Mouse (Mus musculus): ENCODE measurements around the gene Banf1. TPM values are rescaled to one million over a fixed set of nuclear protein-coding genes. Genes with fewer than 3 reads are reported as not detected.

The Banf1 gene
- total and polyA plus RNA-seq, 2 experiments from 2014 or later, result 120 to 340 TPM

DNA sequence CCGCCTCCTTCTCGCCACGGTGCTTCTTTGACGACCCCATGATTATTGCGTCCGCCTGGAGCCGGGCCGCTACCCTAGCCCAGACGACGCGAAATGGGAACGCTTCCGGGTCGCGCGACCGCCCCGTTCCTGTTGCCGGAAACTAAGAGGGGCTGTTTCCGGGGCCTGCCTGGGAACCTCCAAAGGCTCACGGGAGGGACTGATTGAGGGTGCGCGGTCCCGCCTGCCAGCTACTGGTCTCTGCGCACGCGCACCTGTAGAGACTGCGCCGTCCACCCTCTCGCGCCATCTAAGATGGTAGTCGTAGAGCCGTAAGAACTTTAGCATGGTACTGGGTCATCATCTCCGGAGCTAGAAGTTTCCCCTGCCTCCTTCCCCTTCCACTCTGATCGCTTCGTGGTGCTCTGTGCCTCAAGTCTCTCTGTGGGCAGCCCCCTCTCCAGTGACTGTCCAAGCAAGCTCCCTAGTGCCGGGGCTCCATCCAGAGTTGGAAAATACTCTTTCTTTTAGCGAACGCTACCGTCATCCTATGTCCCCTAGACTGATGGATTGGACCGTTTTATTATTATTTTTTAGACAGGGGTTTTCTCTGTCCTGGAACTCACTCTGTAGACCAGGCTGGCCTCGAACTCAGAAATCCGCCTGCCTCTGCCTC is 21.7 kb upstream of the Banf1 start, which contains the start of gene Sart1:
Gene Sart1 (minus strand): TSS at position 116 of the 655 bp plus-strand sequence.
- peak within 1 kb of the TSS; percentile 88 for H3K27ac ChIP-seq (ENCODE audit: low read depth)
- TF ChIP-seq EP300 (IDR thresholded peaks at IDR 0.05; ENCODE audit: low read depth) (no peak; the same call in 1 of the 2 replicates), CTCF (IDR thresholded peaks at IDR 0.05; ENCODE audit: low read depth) (no peak)
- peaks cover 20% of the 10 kb centered on the region for H3K36me3 ChIP-seq (replicated peaks; ENCODE audit: control insufficient read depth, insufficient read depth, low read length)
- peak within 1 kb of the TSS; percentile 93 for H3K4me3 ChIP-seq (ENCODE audit: low read depth, low read length)
- H3K9me3 ChIP-seq (replicated peaks; ENCODE audit: control insufficient read depth, low read length), result no peaks in the 10 kb centered on the region
- no peaks in the 10 kb centered on the region for H3K27me3 ChIP-seq (ENCODE audit: control insufficient read depth, insufficient read depth, low read length)
- peak; percentile 99 for DNase-seq (ENCODE audit: low spot score)
- WGBS, result 1% methylated on average over 41 of the region's 43 CpGs
- peak; percentile 95 for ATAC-seq (ENCODE audit: insufficient read depth, low read depth)
- H3K4me2 ChIP-seq (ENCODE audit: low read depth, low read length), result peak within 1 kb of the TSS; percentile 85
- peak within 1 kb of the TSS; percentile 91 for H3K9ac ChIP-seq (replicated peaks; ENCODE audit: low read depth, low read length)
- peaks cover 25% of the 10 kb centered on the region for H3K4me1 ChIP-seq (ENCODE audit: control insufficient read depth, insufficient read depth)

DNA sequence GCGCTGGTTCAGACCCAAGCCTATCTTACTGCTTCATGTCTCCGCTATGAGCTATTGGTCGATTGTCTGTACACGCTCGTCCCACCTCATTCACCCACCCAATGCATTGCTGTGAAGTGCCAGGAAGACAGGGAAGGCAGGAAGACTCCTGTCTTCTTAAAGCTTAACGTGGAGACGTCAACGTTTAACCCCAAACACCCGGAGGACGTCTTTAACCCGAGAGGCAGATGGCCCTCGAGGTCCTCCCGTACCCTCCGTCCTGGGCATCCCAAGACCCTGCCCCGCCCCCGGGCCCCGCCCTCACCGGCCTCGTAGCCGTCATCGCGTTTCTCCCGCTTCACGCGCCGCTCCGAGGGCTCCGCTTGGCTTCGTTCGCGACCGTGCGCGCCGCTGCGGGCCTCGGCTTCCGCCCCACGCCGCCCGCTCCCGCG is 21.1 kb upstream of the Banf1 start:
- Histone ChIP-seq H3K9ac (replicated peaks; ENCODE audit: low read depth, low read length) (peak overlapping the region; percentile 91), H3K4me2 (ENCODE audit: low read depth, low read length) (peak overlapping the region; percentile 85), H3K27me3 (ENCODE audit: control insufficient read depth, insufficient read depth, low read length) (no peaks in the 10 kb centered on the region), H3K9me3 (replicated peaks; ENCODE audit: control insufficient read depth, low read length) (no peaks in the 10 kb centered on the region), H3K27ac (ENCODE audit: low read depth) (peak overlapping the region; percentile 88), H3K4me3 (ENCODE audit: low read depth, low read length) (peak overlapping the region; percentile 93), H3K4me1 (ENCODE audit: control insufficient read depth, insufficient read depth) (peaks cover 25% of the 10 kb centered on the region), H3K36me3 (replicated peaks; ENCODE audit: control insufficient read depth, insufficient read depth, low read length) (peaks cover 27% of the 10 kb centered on the region)
- ATAC-seq (ENCODE audit: insufficient read depth, low read depth), result peak; percentile 37
- under 1% methylated on average over 34 of the region's 43 CpGs for WGBS
- TF ChIP-seq CTCF (IDR thresholded peaks at IDR 0.05; ENCODE audit: low read depth), result no peak
- DNase-seq (ENCODE audit: low spot score), result no peak

DNA sequence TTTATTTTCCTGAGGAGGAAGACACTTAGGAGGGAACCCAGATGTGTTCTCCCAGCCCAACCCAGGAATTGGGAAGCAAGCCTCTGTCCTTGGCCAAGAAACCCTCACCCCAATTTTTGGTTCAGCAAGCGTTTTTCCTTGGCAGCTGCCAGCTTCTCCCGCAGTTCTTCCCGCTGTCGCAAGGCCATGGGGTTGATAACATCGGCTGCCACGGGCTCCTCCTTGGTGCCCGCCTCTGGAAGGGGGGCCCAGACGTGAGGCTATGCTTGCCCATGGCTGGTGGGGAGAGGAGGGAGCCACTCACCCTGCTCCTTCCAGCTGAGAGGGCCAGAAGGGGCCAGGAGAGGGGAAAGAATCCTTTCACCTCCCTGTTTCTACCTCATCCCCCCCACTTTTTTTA is 17.7 kb upstream of the Banf1 start:
- TF ChIP-seq EP300 (IDR thresholded peaks at IDR 0.05; ENCODE audit: low read depth), result no peak
- 89% methylated on average over 8 of the region's 8 CpGs for WGBS
- H3K4me1 ChIP-seq (ENCODE audit: control insufficient read depth, insufficient read depth), result peaks cover 19% of the 10 kb centered on the region
- H3K27me3 ChIP-seq (ENCODE audit: control insufficient read depth, insufficient read depth, low read length), result no peaks in the 10 kb centered on the region
- H3K4me2 ChIP-seq (ENCODE audit: low read depth, low read length), result no peak overlapping the region
- no peak overlapping the region for H3K9ac ChIP-seq (replicated peaks; ENCODE audit: low read depth, low read length)
- H3K27ac ChIP-seq (ENCODE audit: low read depth), result no peak overlapping the region
- H3K9me3 ChIP-seq (replicated peaks; ENCODE audit: control insufficient read depth, low read length), result no peaks in the 10 kb centered on the region
- H3K36me3 ChIP-seq (replicated peaks; ENCODE audit: control insufficient read depth, insufficient read depth, low read length), result peaks cover 60% of the 10 kb centered on the region
- no peak for ATAC-seq (ENCODE audit: insufficient read depth, low read depth)
- H3K4me3 ChIP-seq (ENCODE audit: low read depth, low read length), result no peak overlapping the region
- no peak for DNase-seq (ENCODE audit: low spot score)

DNA sequence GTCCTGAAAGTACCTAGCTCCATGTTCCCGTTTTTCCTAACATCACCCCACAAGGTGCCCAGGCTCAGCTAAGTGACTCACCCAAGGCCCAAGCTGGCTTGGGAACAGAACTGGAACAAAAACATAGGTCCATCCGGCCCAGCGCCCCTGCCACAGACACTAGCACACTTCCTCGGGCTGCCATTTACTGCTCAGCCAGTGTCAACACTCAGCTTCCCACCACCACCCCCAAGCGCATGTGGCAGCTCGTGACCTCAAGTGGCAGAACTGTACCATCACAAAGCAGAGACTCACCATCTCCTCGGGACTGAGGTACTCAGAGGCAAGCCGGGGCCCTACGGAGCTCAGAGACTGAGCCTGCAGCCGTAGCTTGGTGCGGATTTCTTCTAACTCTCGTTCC is 16.4 kb upstream of the Banf1 start:
- DNase-seq (ENCODE audit: low spot score), result no peak
- WGBS, result 90% methylated on average over 12 of the region's 12 CpGs
- H3K9ac ChIP-seq (replicated peaks; ENCODE audit: low read depth, low read length), result no peak overlapping the region
- peaks cover 10% of the 10 kb centered on the region for H3K4me1 ChIP-seq (ENCODE audit: control insufficient read depth, insufficient read depth)
- no peak overlapping the region for H3K4me2 ChIP-seq (ENCODE audit: low read depth, low read length)
- H3K9me3 ChIP-seq (replicated peaks; ENCODE audit: control insufficient read depth, low read length), result no peaks in the 10 kb centered on the region
- no peak for ATAC-seq (ENCODE audit: insufficient read depth, low read depth)
- no peaks in the 10 kb centered on the region for H3K27me3 ChIP-seq (ENCODE audit: control insufficient read depth, insufficient read depth, low read length)
- H3K4me3 ChIP-seq (ENCODE audit: low read depth, low read length), result no peak overlapping the region
- H3K27ac ChIP-seq (ENCODE audit: low read depth), result no peak overlapping the region
- H3K36me3 ChIP-seq (replicated peaks; ENCODE audit: control insufficient read depth, insufficient read depth, low read length), result peaks cover 74% of the 10 kb centered on the region
- TF ChIP-seq EP300 (IDR thresholded peaks at IDR 0.05; ENCODE audit: low read depth), result no peak
- no peak for TF ChIP-seq CTCF (IDR thresholded peaks at IDR 0.05; ENCODE audit: low read depth)

GRCm38 (mm10) chr19:5377446-5377845 is 10.5 kb upstream of the Banf1 start:
- WGBS, result 83% methylated on average over 1 of the region's 1 CpGs
- H3K27me3 ChIP-seq (ENCODE audit: control insufficient read depth, insufficient read depth, low read length), result no peaks in the 10 kb centered on the region
- TF ChIP-seq CTCF (IDR thresholded peaks at IDR 0.05; ENCODE audit: low read depth) (no peak), EP300 (IDR thresholded peaks at IDR 0.05; ENCODE audit: low read depth) (no peak)
- no peak for DNase-seq (ENCODE audit: low spot score)
- ATAC-seq (ENCODE audit: insufficient read depth, low read depth), result no peak
- H3K36me3 ChIP-seq (replicated peaks; ENCODE audit: control insufficient read depth, insufficient read depth, low read length), result peaks cover 59% of the 10 kb centered on the region
- H3K27ac ChIP-seq (ENCODE audit: low read depth), result no peak overlapping the region
- H3K9ac ChIP-seq (replicated peaks; ENCODE audit: low read depth, low read length), result no peak overlapping the region
- H3K4me3 ChIP-seq (ENCODE audit: low read depth, low read length), result no peak overlapping the region
- H3K4me1 ChIP-seq (ENCODE audit: control insufficient read depth, insufficient read depth), result no peaks in the 10 kb centered on the region
- H3K9me3 ChIP-seq (replicated peaks; ENCODE audit: control insufficient read depth, low read length), result no peaks in the 10 kb centered on the region
- H3K4me2 ChIP-seq (ENCODE audit: low read depth, low read length), result no peak overlapping the region

- no peaks in the 10 kb centered on the region for H3K4me1 ChIP-seq (ENCODE audit: control insufficient read depth, insufficient read depth)
- H3K27ac ChIP-seq (ENCODE audit: low read depth), result no peak overlapping the region
- H3K4me3 ChIP-seq (ENCODE audit: low read depth, low read length), result no peak overlapping the region
- no peak for TF ChIP-seq CTCF (IDR thresholded peaks at IDR 0.05; ENCODE audit: low read depth)
- no peak for TF ChIP-seq EP300 (IDR thresholded peaks at IDR 0.05; ENCODE audit: low read depth)
- H3K9me3 ChIP-seq (replicated peaks; ENCODE audit: control insufficient read depth, low read length), result no peaks in the 10 kb centered on the region
- DNase-seq (ENCODE audit: low spot score), result no peak
- 66% methylated on average over 4 of the region's 4 CpGs for WGBS
- no peaks in the 10 kb centered on the region for H3K27me3 ChIP-seq (ENCODE audit: control insufficient read depth, insufficient read depth, low read length)
- no peak overlapping the region for H3K4me2 ChIP-seq (ENCODE audit: low read depth, low read length)
- no peak for ATAC-seq (ENCODE audit: insufficient read depth, low read depth)
- H3K9ac ChIP-seq (replicated peaks; ENCODE audit: low read depth, low read length), result no peak overlapping the region
- H3K36me3 ChIP-seq (replicated peaks; ENCODE audit: control insufficient read depth, insufficient read depth, low read length), result peaks cover 55% of the 10 kb centered on the region
Measured at GRCm38 (mm10) chr19:5374748-5375147, 7.8 kb upstream of the Banf1 start.
